Mouse (Mus musculus): ENCODE measurements around the gene 4921524J17Rik. TPM values are rescaled to one million over a fixed set of nuclear protein-coding genes. Genes with fewer than 3 reads are reported as not detected.
A peak's percentile ranks its signal among the peaks of the same experiment; 100 is the strongest.

The 4921524J17Rik gene
- polyA plus RNA-seq, 1 experiment from 2014 or later, result 48.2 TPM

- no peaks in the 10 kb centered on the region for H3K27me3 ChIP-seq (ENCODE audit: control insufficient read depth, insufficient read depth, low read length)
- no peak overlapping the region for H3K27ac ChIP-seq (ENCODE audit: low read depth, low read length)
- ATAC-seq (replicated peaks; ENCODE audit: low FRiP score), result no peak
- 66% methylated on average over 10 of the region's 10 CpGs for WGBS
- no peak overlapping the region for H3K4me3 ChIP-seq (ENCODE audit: low read depth, low read length)
- H3K4me2 ChIP-seq (ENCODE audit: low read depth, low read length, severe bottlenecking), result no peak overlapping the region
- no peak overlapping the region for H3K9ac ChIP-seq (ENCODE audit: low read length)
- H3K4me1 ChIP-seq (replicated peaks; ENCODE audit: control insufficient read depth, insufficient read depth, low read length), result no peaks in the 10 kb centered on the region
- H3K9me3 ChIP-seq (ENCODE audit: control insufficient read depth, low read length), result no peaks in the 10 kb centered on the region
- no peaks in the 10 kb centered on the region for H3K36me3 ChIP-seq (ENCODE audit: control insufficient read depth, insufficient read depth, low read length)
- DNase-seq (ENCODE audit: low spot score), result no peak
Measured at GRCm38 (mm10) chr8:85405961-85406360, 26.7 kb downstream of the 4921524J17Rik start.

GRCm38 (mm10) chr8:85405418-85405817 is 27.2 kb downstream of the 4921524J17Rik start:
- ATAC-seq (replicated peaks; ENCODE audit: low FRiP score) (no peak), DNase-seq (ENCODE audit: low spot score) (no peak)
- H3K9me3 ChIP-seq (ENCODE audit: control insufficient read depth, low read length), result no peaks in the 10 kb centered on the region
- no peaks in the 10 kb centered on the region for H3K36me3 ChIP-seq (ENCODE audit: control insufficient read depth, insufficient read depth, low read length)
- no peak overlapping the region for H3K27ac ChIP-seq (ENCODE audit: low read depth, low read length)
- 65% methylated on average over 3 of the region's 3 CpGs for WGBS
- no peaks in the 10 kb centered on the region for H3K27me3 ChIP-seq (ENCODE audit: control insufficient read depth, insufficient read depth, low read length)
- no peaks in the 10 kb centered on the region for H3K4me1 ChIP-seq (replicated peaks; ENCODE audit: control insufficient read depth, insufficient read depth, low read length)
- no peak overlapping the region for H3K4me2 ChIP-seq (ENCODE audit: low read depth, low read length, severe bottlenecking)
- no peak overlapping the region for H3K9ac ChIP-seq (ENCODE audit: low read length)
- no peak overlapping the region for H3K4me3 ChIP-seq (ENCODE audit: low read depth, low read length)

- DNase-seq (ENCODE audit: low spot score) (no peak), ATAC-seq (replicated peaks; ENCODE audit: low FRiP score) (no peak)
- no peak overlapping the region for H3K9ac ChIP-seq (ENCODE audit: low read length)
- no peaks in the 10 kb centered on the region for H3K27me3 ChIP-seq (ENCODE audit: control insufficient read depth, insufficient read depth, low read length)
- 87% methylated on average over 4 of the region's 4 CpGs for WGBS
- no peak overlapping the region for H3K27ac ChIP-seq (ENCODE audit: low read depth, low read length)
- no peak overlapping the region for H3K4me3 ChIP-seq (ENCODE audit: low read depth, low read length)
- no peaks in the 10 kb centered on the region for H3K4me1 ChIP-seq (replicated peaks; ENCODE audit: control insufficient read depth, insufficient read depth, low read length)
- no peaks in the 10 kb centered on the region for H3K9me3 ChIP-seq (ENCODE audit: control insufficient read depth, low read length)
- no peak overlapping the region for H3K4me2 ChIP-seq (ENCODE audit: low read depth, low read length, severe bottlenecking)
- no peaks in the 10 kb centered on the region for H3K36me3 ChIP-seq (ENCODE audit: control insufficient read depth, insufficient read depth, low read length)
Measured at GRCm38 (mm10) chr8:85398548-85398947, 34.1 kb downstream of the 4921524J17Rik start.

- no peak overlapping the region for H3K27ac ChIP-seq (ENCODE audit: low read depth, low read length)
- no peaks in the 10 kb centered on the region for H3K27me3 ChIP-seq (ENCODE audit: control insufficient read depth, insufficient read depth, low read length)
- peak; percentile 67 for DNase-seq (ENCODE audit: low spot score)
- no peak overlapping the region for H3K9ac ChIP-seq (ENCODE audit: low read length)
- ATAC-seq (replicated peaks; ENCODE audit: low FRiP score), result no peak
- no peaks in the 10 kb centered on the region for H3K36me3 ChIP-seq (ENCODE audit: control insufficient read depth, insufficient read depth, low read length)
- H3K4me2 ChIP-seq (ENCODE audit: low read depth, low read length, severe bottlenecking), result no peak overlapping the region
- 50% methylated on average over 5 of the region's 5 CpGs for WGBS
- no peak overlapping the region for H3K4me3 ChIP-seq (ENCODE audit: low read depth, low read length)
- H3K4me1 ChIP-seq (replicated peaks; ENCODE audit: control insufficient read depth, insufficient read depth, low read length), result no peaks in the 10 kb centered on the region
- H3K9me3 ChIP-seq (ENCODE audit: control insufficient read depth, low read length), result no peaks in the 10 kb centered on the region
Measured at GRCm38 (mm10) chr8:85397508-85397907, 35.1 kb downstream of the 4921524J17Rik start.

GRCm38 (mm10) chr8:85396432-85397079 is 36.1 kb downstream of the 4921524J17Rik start:
- H3K27me3 ChIP-seq (ENCODE audit: control insufficient read depth, insufficient read depth, low read length), result no peaks in the 10 kb centered on the region
- no peaks in the 10 kb centered on the region for H3K4me1 ChIP-seq (replicated peaks; ENCODE audit: control insufficient read depth, insufficient read depth, low read length)
- DNase-seq (ENCODE audit: low spot score), result no peak
- no peak overlapping the region for H3K9ac ChIP-seq (ENCODE audit: low read length)
- ATAC-seq (replicated peaks; ENCODE audit: low FRiP score), result no peak
- H3K4me3 ChIP-seq (ENCODE audit: low read depth, low read length), result no peak overlapping the region
- WGBS, result 86% methylated on average over 5 of the region's 5 CpGs
- H3K9me3 ChIP-seq (ENCODE audit: control insufficient read depth, low read length), result no peaks in the 10 kb centered on the region
- no peaks in the 10 kb centered on the region for H3K36me3 ChIP-seq (ENCODE audit: control insufficient read depth, insufficient read depth, low read length)
- no peak overlapping the region for H3K4me2 ChIP-seq (ENCODE audit: low read depth, low read length, severe bottlenecking)
- H3K27ac ChIP-seq (ENCODE audit: low read depth, low read length), result no peak overlapping the region

GRCm38 (mm10) chr8:85395681-85396431 is 36.8 kb downstream of the 4921524J17Rik start:
- WGBS, result 90% methylated on average over 8 of the region's 8 CpGs
- Histone ChIP-seq H3K4me2 (ENCODE audit: low read depth, low read length, severe bottlenecking) (no peak overlapping the region), H3K27me3 (ENCODE audit: control insufficient read depth, insufficient read depth, low read length) (no peaks in the 10 kb centered on the region), H3K27ac (ENCODE audit: low read depth, low read length) (no peak overlapping the region), H3K9me3 (ENCODE audit: control insufficient read depth, low read length) (no peaks in the 10 kb centered on the region), H3K4me3 (ENCODE audit: low read depth, low read length) (no peak overlapping the region), H3K9ac (ENCODE audit: low read length) (no peak overlapping the region), H3K4me1 (replicated peaks; ENCODE audit: control insufficient read depth, insufficient read depth, low read length) (no peaks in the 10 kb centered on the region), H3K36me3 (ENCODE audit: control insufficient read depth, insufficient read depth, low read length) (no peaks in the 10 kb centered on the region)
- ATAC-seq (replicated peaks; ENCODE audit: low FRiP score) (no peak), DNase-seq (ENCODE audit: low spot score) (no peak)

- Histone ChIP-seq H3K4me3 (ENCODE audit: low read depth, low read length) (no peak overlapping the region), H3K9me3 (ENCODE audit: control insufficient read depth, low read length) (no peaks in the 10 kb centered on the region), H3K27ac (ENCODE audit: low read depth, low read length) (no peak overlapping the region), H3K4me1 (replicated peaks; ENCODE audit: control insufficient read depth, insufficient read depth, low read length) (no peaks in the 10 kb centered on the region), H3K27me3 (ENCODE audit: control insufficient read depth, insufficient read depth, low read length) (no peaks in the 10 kb centered on the region), H3K36me3 (ENCODE audit: control insufficient read depth, insufficient read depth, low read length) (no peaks in the 10 kb centered on the region), H3K9ac (ENCODE audit: low read length) (no peak overlapping the region), H3K4me2 (ENCODE audit: low read depth, low read length, severe bottlenecking) (no peak overlapping the region)
- WGBS, result 69% methylated on average over 3 of the region's 3 CpGs
- ATAC-seq (replicated peaks; ENCODE audit: low FRiP score), result no peak
- DNase-seq (ENCODE audit: low spot score), result no peak
Measured at GRCm38 (mm10) chr8:85395017-85395416, 37.6 kb downstream of the 4921524J17Rik start.

GRCm38 (mm10) chr8:85393199-85393598 is 39.4 kb downstream of the 4921524J17Rik start:
- no peak overlapping the region for H3K27ac ChIP-seq (ENCODE audit: low read depth, low read length)
- H3K4me3 ChIP-seq (ENCODE audit: low read depth, low read length), result no peak overlapping the region
- H3K4me1 ChIP-seq (replicated peaks; ENCODE audit: control insufficient read depth, insufficient read depth, low read length), result no peaks in the 10 kb centered on the region
- H3K36me3 ChIP-seq (ENCODE audit: control insufficient read depth, insufficient read depth, low read length), result no peaks in the 10 kb centered on the region
- no peak overlapping the region for H3K4me2 ChIP-seq (ENCODE audit: low read depth, low read length, severe bottlenecking)
- DNase-seq (ENCODE audit: low spot score) (no peak), ATAC-seq (replicated peaks; ENCODE audit: low FRiP score) (no peak)
- no peak overlapping the region for H3K9ac ChIP-seq (ENCODE audit: low read length)
- WGBS, result 94% methylated on average over 6 of the region's 6 CpGs
- H3K9me3 ChIP-seq (ENCODE audit: control insufficient read depth, low read length), result no peaks in the 10 kb centered on the region
- H3K27me3 ChIP-seq (ENCODE audit: control insufficient read depth, insufficient read depth, low read length), result no peaks in the 10 kb centered on the region

GRCm38 (mm10) chr8:85391438-85391837 is 41.2 kb downstream of the 4921524J17Rik start:
- no peak overlapping the region for H3K4me2 ChIP-seq (ENCODE audit: low read depth, low read length, severe bottlenecking)
- ATAC-seq (replicated peaks; ENCODE audit: low FRiP score) (no peak), DNase-seq (ENCODE audit: low spot score) (no peak)
- no peaks in the 10 kb centered on the region for H3K9me3 ChIP-seq (ENCODE audit: control insufficient read depth, low read length)
- WGBS, result 74% methylated on average over 1 of the region's 1 CpGs
- H3K27ac ChIP-seq (ENCODE audit: low read depth, low read length), result no peak overlapping the region
- H3K27me3 ChIP-seq (ENCODE audit: control insufficient read depth, insufficient read depth, low read length), result no peaks in the 10 kb centered on the region
- no peaks in the 10 kb centered on the region for H3K36me3 ChIP-seq (ENCODE audit: control insufficient read depth, insufficient read depth, low read length)
- H3K4me1 ChIP-seq (replicated peaks; ENCODE audit: control insufficient read depth, insufficient read depth, low read length), result no peaks in the 10 kb centered on the region
- H3K9ac ChIP-seq (ENCODE audit: low read length), result no peak overlapping the region
- H3K4me3 ChIP-seq (ENCODE audit: low read depth, low read length), result no peak overlapping the region

All from forebrain, embryonic 11.5 days (tissue).